ENCODE assay signal across 12 mouse cellular contexts in the genomic region with DNA sequence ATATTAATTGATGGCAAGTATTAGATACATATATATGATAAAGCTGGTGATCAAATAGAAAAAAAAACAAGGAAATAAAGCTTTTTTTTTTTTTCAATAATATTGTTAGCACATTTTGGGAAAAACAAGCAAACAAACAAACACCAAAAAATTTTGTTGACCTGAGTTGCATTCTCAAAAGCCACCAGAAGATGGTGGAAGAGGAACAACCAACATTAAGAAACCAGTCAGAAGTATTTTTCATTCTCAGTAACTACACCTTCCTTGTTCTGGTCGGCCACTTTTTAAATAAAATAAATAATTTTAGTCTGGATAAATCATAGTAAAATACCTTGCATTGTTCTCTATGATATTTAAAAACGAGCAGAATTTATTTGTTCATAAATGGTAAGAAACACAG.
DNase-seq lines count a peak whose midpoint lies in the region; TF ChIP-seq lines count a peak whose summit lies in the region.
"Had no signal": no experiment of that assay in that cellular context is flagged by ENCODE, and none has a peak within 500 bp of the region (broad histone marks: within the 10 kb centered on the region; RNA-seq: fewer than 3 reads in every experiment).

No protein-coding gene starts in this region.

- H3K36me3 ChIP-seq in ES-E14 (ENCODE audit: control insufficient read depth, insufficient read depth, low read length, poor library complexity, severe bottlenecking), result no peaks in the 10 kb centered on the region
- H3K36me3 ChIP-seq: liver, embryonic 13.5 days had no signal

- no peak overlapping the region for H3K27ac ChIP-seq in gastrocnemius, adult 2 months
- no peak overlapping the region for H3K27ac ChIP-seq in ES-E14 (ENCODE audit: insufficient read depth, low read depth, low read length, poor library complexity, severe bottlenecking)
- H3K27ac ChIP-seq: liver, embryonic 13.5 days had no signal

- H3K4me3 ChIP-seq in gastrocnemius, adult 2 months, result no peak overlapping the region
- no peak overlapping the region for H3K4me3 ChIP-seq in ES-E14 (ENCODE audit: insufficient read depth in 1 of 2, low read depth in 1 of 2, low read length in 2 of 2, poor library complexity in 1 of 2, severe bottlenecking in 1 of 2)
- H3K4me3 ChIP-seq: liver, embryonic 13.5 days; megakaryocyte, embryonic 14.5 days had no signal

- in situ Hi-C loops in ES-E14 (cut with MboI; ENCODE audit: low sequenced_read_pairs in 2 of 2, unreplicated experiment in 2 of 2), result no loop called here

- H3K9me3 ChIP-seq in ES-E14 (ENCODE audit: control insufficient read depth, insufficient read depth, low read depth, low read length), result no peaks in the 10 kb centered on the region
- H3K9me3 ChIP-seq: liver, embryonic 13.5 days; megakaryocyte, embryonic 14.5 days had no signal

- intact Hi-C loops in gastrocnemius, adult 2 months (cut with DNase I), result no loop called here
- intact Hi-C loops in gastrocnemius, postnatal 36 days (cut with DNase I), result no loop called here
- intact Hi-C loops in left cerebral cortex, postnatal 4 days (cut with DNase I), result loop anchor here (10.0 kb wide), 1 partner anchor 1931 kb away; no protein-coding TSS in a partner anchor

- peak; percentile 8; the same call in 1 of the 2 replicates for TF ChIP-seq CTCF in gastrocnemius, adult 2 months (IDR thresholded peaks at IDR 0.05)

- H3K9ac ChIP-seq in ES-E14 (ENCODE audit: insufficient read depth, low read depth, low read length, poor library complexity, severe bottlenecking), result no peak overlapping the region
- H3K9ac ChIP-seq: liver, embryonic 13.5 days had no signal

- H3K4me1 ChIP-seq in ES-E14 (ENCODE audit: control insufficient read depth in 2 of 2, insufficient read depth in 2 of 2, low read length in 2 of 2, poor library complexity in 1 of 2), result no peaks in the 10 kb centered on the region
- H3K4me1 ChIP-seq: liver, embryonic 13.5 days; megakaryocyte, embryonic 14.5 days had no signal

- DNase-seq in gastrocnemius, adult 2 months, result no peak
- no peak for DNase-seq in gastrocnemius, postnatal 36 days
- peak; percentile 5 for DNase-seq in left cerebral cortex, postnatal 4 days
- DNase-seq in left cerebral cortex, adult 11 months (ENCODE audit: low spot score), result no peak
- peak; percentile 7 for DNase-seq in ES-E14 (ENCODE audit: low read depth, low spot score)
- peak; percentile 1 for DNase-seq in embryo, embryonic 11.5 days (ENCODE audit: low read depth, low spot score)
- no peak for DNase-seq in natural killer cell, adult 2 months (ENCODE audit: low spot score in 2 of 2)
- DNase-seq in lung, postnatal 10 days, result no peak
- DNase-seq: kidney, postnatal 10 days; liver, embryonic 13.5 days; thymus, postnatal 25 days had no signal

TF ChIP-seq in ES-E14, 5 proteins besides CTCF, POLR2A, EP300 and RAD21:
- TF ChIP-seq CHD2 (IDR thresholded peaks at IDR 0.05; ENCODE audit: low read depth, low read length) (no peak), HCFC1 (IDR thresholded peaks at IDR 0.05; ENCODE audit: borderline replicate concordance, insufficient read depth, low read length) (no peak), ZC3H11A (IDR thresholded peaks at IDR 0.05; ENCODE audit: borderline replicate concordance, low read depth, low read length) (peak; percentile 24; the same call in 1 of the 2 replicates)

Comparison
In these comparisons a context has a peak if more than half of its experiments do, and no peak if none do; other contexts are left out.
1. DNase-seq: peak in left cerebral cortex, postnatal 4 days (single experiment), ES-E14 (single experiment) and embryo, embryonic 11.5 days (single experiment); none in gastrocnemius, adult 2 months (single experiment), gastrocnemius, postnatal 36 days (0 of 2), left cerebral cortex, adult 11 months (single experiment), natural killer cell, adult 2 months (0 of 2) and lung, postnatal 10 days (single experiment).